In genomic region chr7:28440739-28441138, GRCm38 (mm10) we compare ENCODE assay signal across 8 mouse cellular contexts. TPM values are rescaled to one million over a fixed set of nuclear protein-coding genes. Genes with fewer than 3 reads are reported as not detected.
DNase-seq lines count a peak whose midpoint lies in the region; ATAC-seq and TF ChIP-seq lines count a peak whose summit lies in the region.

No protein-coding gene starts in this region.

- TF ChIP-seq CTCF in lung, adult 2 months (IDR thresholded peaks at IDR 0.05; ENCODE audit: insufficient read depth, low read length): no peak

- 60% methylated on average over 2 of the region's 2 CpGs for WGBS in kidney, embryonic 15.5 days
- WGBS in lung, adult 2 months: 27% methylated on average over 2 of the region's 2 CpGs
- WGBS in midbrain, embryonic 15.5 days: 57% methylated on average over 2 of the region's 2 CpGs

- no peaks in the 10 kb centered on the region for H3K9me3 ChIP-seq in kidney, embryonic 15.5 days (replicated peaks)
- no peaks in the 10 kb centered on the region for H3K9me3 ChIP-seq in midbrain, embryonic 15.5 days

- no peaks in the 10 kb centered on the region for H3K36me3 ChIP-seq in kidney, embryonic 15.5 days
- peaks cover 11% of the 10 kb centered on the region for H3K36me3 ChIP-seq in splenic B cell, adult 2 months (ENCODE audit: control insufficient read depth, insufficient read depth, low read length, poor library complexity, severe bottlenecking)
- no peaks in the 10 kb centered on the region for H3K36me3 ChIP-seq in midbrain, embryonic 15.5 days (replicated peaks)

- no peak overlapping the region for H3K9ac ChIP-seq in kidney, embryonic 15.5 days
- no peak overlapping the region for H3K9ac ChIP-seq in midbrain, embryonic 15.5 days

- peak; percentile 49 for DNase-seq in kidney, adult 11 months
- peak; percentile 50 to 54 for DNase-seq in heart, postnatal 10 days
- DNase-seq in lung, adult 2 months: peak; percentile 33
- DNase-seq in splenic B cell, adult 2 months (ENCODE audit: low read depth, low spot score): peak; percentile 91
- no peak for DNase-seq in embryo, embryonic 9.5 days (ENCODE audit: extremely low spot score)

- peak; percentile 60; the same call in 1 of the 2 replicates for TF ChIP-seq POLR2A in lung, adult 2 months (IDR thresholded peaks at IDR 0.05; ENCODE audit: borderline replicate concordance, extremely low read depth, low read depth, low read length)

- no peak overlapping the region for H3K27ac ChIP-seq in kidney, embryonic 15.5 days
- no peak overlapping the region for H3K27ac ChIP-seq in midbrain, embryonic 15.5 days

- 0 out of 2 replicates have a peak, but pooled peaks cover 2% of the 10 kb centered on the region for H3K27me3 ChIP-seq in kidney, embryonic 15.5 days
- H3K27me3 ChIP-seq in splenic B cell, adult 2 months (ENCODE audit: control insufficient read depth, insufficient read depth, low read length, poor library complexity, severe bottlenecking): no peaks in the 10 kb centered on the region
- H3K27me3 ChIP-seq in midbrain, embryonic 15.5 days (replicated peaks): peaks cover 2% of the 10 kb centered on the region; the same call in 1 of the 2 replicates

- H3K4me3 ChIP-seq in kidney, embryonic 15.5 days (replicated peaks): no peak overlapping the region
- peak overlapping the region; percentile 46 for H3K4me3 ChIP-seq in lung, adult 2 months (replicated peaks; ENCODE audit: extremely low read depth, low read depth, low read length)
- H3K4me3 ChIP-seq in midbrain, embryonic 15.5 days: no peak overlapping the region

- intact Hi-C loops in heart, postnatal 10 days (cut with DNase I): loop anchor here (10.0 kb wide), 1 partner anchor 124 kb away; no protein-coding TSS in a partner anchor

- H3K4me1 ChIP-seq in kidney, embryonic 15.5 days: peaks cover 10% of the 10 kb centered on the region
- no peaks in the 10 kb centered on the region; the same call in 1 of the 2 replicates for H3K4me1 ChIP-seq in lung, adult 2 months (ENCODE audit: control insufficient read depth, insufficient read depth, low read length)
- H3K4me1 ChIP-seq in midbrain, embryonic 15.5 days: peaks cover 4% of the 10 kb centered on the region

- ATAC-seq in kidney, embryonic 15.5 days (replicated peaks; ENCODE audit: low FRiP score): no peak
- no peak for ATAC-seq in midbrain, embryonic 15.5 days (replicated peaks)
- no peak for ATAC-seq in frontal cortex, adult (ENCODE audit: low TSS enrichment)

- H3K4me2 ChIP-seq in kidney, embryonic 15.5 days: no peak overlapping the region
- H3K4me2 ChIP-seq in midbrain, embryonic 15.5 days: no peak overlapping the region

RNA-seq across cellular contexts. Expression of gene Gmfg, which starts 3.5 kb away (rescaled TPM):
- 16.4 and 17.3 TPM in 2 replicates for polyA plus RNA-seq in kidney, embryonic 15.5 days (2015; fragmentation: Nextera tagmentation; extraction: Ambion mirVana)
- total RNA-seq in heart, postnatal 10 days (2021): 1 to 10 TPM; 7.6 to 8.7 TPM
- polyA plus RNA-seq in lung, adult 2 months (2012; rRNA removed): 24.2 and 24.3 TPM in 2 replicates
- 3.2 and 3.4 TPM in 2 replicates for polyA plus RNA-seq in midbrain, embryonic 15.5 days (2015; fragmentation: Nextera tagmentation; extraction: Ambion mirVana)

RNA-seq across cellular contexts. Expression of gene Lrfn1, which starts 11.0 kb away (rescaled TPM):
- polyA plus RNA-seq in kidney, embryonic 15.5 days (2015; fragmentation: Nextera tagmentation; extraction: Ambion mirVana): 2.6 and 2.8 TPM in 2 replicates
- total RNA-seq in heart, postnatal 10 days (2021): 1 to 10 TPM; 2.0 to 2.7 TPM
- polyA plus RNA-seq in lung, adult 2 months (2012; rRNA removed): 5.5 and 7.0 TPM in 2 replicates
- polyA plus RNA-seq in midbrain, embryonic 15.5 days (2015; fragmentation: Nextera tagmentation; extraction: Ambion mirVana): 20.9 and 23.0 TPM in 2 replicates

RNA-seq across cellular contexts. Expression of gene Paf1, which starts 48.0 kb away (rescaled TPM):
- 86.8 and 100 TPM in 2 replicates for polyA plus RNA-seq in kidney, embryonic 15.5 days (2015; fragmentation: Nextera tagmentation; extraction: Ambion mirVana)
- total RNA-seq in heart, postnatal 10 days (2021): 10 to 100 TPM; 41.7 to 51.2 TPM
- polyA plus RNA-seq in lung, adult 2 months (2012; rRNA removed): 81.5 and 103 TPM in 2 replicates
- polyA plus RNA-seq in midbrain, embryonic 15.5 days (2015; fragmentation: Nextera tagmentation; extraction: Ambion mirVana): 92.5 and 110 TPM in 2 replicates

RNA-seq across cellular contexts. Expression of gene Med29, which starts 48.2 kb away (rescaled TPM):
- 52.6 and 57.7 TPM in 2 replicates for polyA plus RNA-seq in kidney, embryonic 15.5 days (2015; fragmentation: Nextera tagmentation; extraction: Ambion mirVana)
- total RNA-seq in heart, postnatal 10 days (2021): 10 to 100 TPM; 20.7 to 22.6 TPM
- polyA plus RNA-seq in lung, adult 2 months (2012; rRNA removed): 37.3 and 39.2 TPM in 2 replicates
- polyA plus RNA-seq in midbrain, embryonic 15.5 days (2015; fragmentation: Nextera tagmentation; extraction: Ambion mirVana): 46.6 and 47.0 TPM in 2 replicates
